Mouse (Mus musculus) B cell, adult 67 days (primary cell): ENCODE results near the gene Scgb2b12. TPM values are rescaled to one million over a fixed set of nuclear protein-coding genes. Genes with fewer than 3 reads are reported as not detected.

Experiments used
- total RNA-seq, 2 experiments: library from RNA; stranded (reverse); gene quantifications; 4 replicates each; pipeline ENCODE4 v1.2.4; 2023

Gene Scgb2b12
- not detected for total RNA-seq

GRCm38 (mm10) chr7:32327145-32327544, at the start of gene Scgb2b12:
Gene Scgb2b12, minus strand, starts transcription at chr7:32327245.

GRCm38 (mm10) chr7:32333882-32334281, 6.8 kb upstream of the Scgb2b12 start, which contains the start of gene Scgb1b12:
Gene Scgb1b12, plus strand, starts transcription at chr7:32334182.

Other genes with a start within 250 kb of the Scgb2b12 start
- gene Scgb1b10, start 226.4 kb downstream of the Scgb2b12 start, total RNA-seq = not detected
- gene Scgb2b11, start 116.1 kb downstream of the Scgb2b12 start, total RNA-seq = not detected
- gene Scgb1b11, start 104.4 kb downstream of the Scgb2b12 start, total RNA-seq = not detected
- gene Scgb1b12, start 6.9 kb upstream of the Scgb2b12 start, total RNA-seq = not detected
- gene Scgb1b29, start 114.3 kb upstream of the Scgb2b12 start, total RNA-seq = not detected